Mouse (Mus musculus) hematopoietic stem cell, adult 5-6 weeks (primary cell): ENCODE results near the gene Ano3. TPM values are rescaled to one million over a fixed set of nuclear protein-coding genes. Genes with fewer than 3 reads are reported as not detected.

Experiments used
- ATAC-seq, 2 experiments: fragments of 125-278 bp in 1 of 2; replicated peaks in 1 of 2; 2 replicates each; pipeline ENCODE4 v1.8.0; 2016 to 2017; ENCODE audit warnings: inconsistent platforms in 2 of 2, mild to moderate bottlenecking in 2 of 2, moderate number of reproducible peaks in 2 of 2, low read depth in 1 of 2, moderate TSS enrichment in 1 of 2; ENCODE audit not compliant: low FRiP score in 2 of 2, poor library complexity in 2 of 2, severe bottlenecking in 2 of 2, insufficient read depth in 1 of 2, low TSS enrichment in 1 of 2
- total RNA-seq: library from RNA; stranded (forward); fragments of 172-1452, 232-1000 nt; gene quantifications from 2 replicates; pipeline ENCODE4 v1.2.3, GENCODE M21; 2017

Gene Ano3
- total RNA-seq, 1 experiment from 2014 or later, result not detected

DNA sequence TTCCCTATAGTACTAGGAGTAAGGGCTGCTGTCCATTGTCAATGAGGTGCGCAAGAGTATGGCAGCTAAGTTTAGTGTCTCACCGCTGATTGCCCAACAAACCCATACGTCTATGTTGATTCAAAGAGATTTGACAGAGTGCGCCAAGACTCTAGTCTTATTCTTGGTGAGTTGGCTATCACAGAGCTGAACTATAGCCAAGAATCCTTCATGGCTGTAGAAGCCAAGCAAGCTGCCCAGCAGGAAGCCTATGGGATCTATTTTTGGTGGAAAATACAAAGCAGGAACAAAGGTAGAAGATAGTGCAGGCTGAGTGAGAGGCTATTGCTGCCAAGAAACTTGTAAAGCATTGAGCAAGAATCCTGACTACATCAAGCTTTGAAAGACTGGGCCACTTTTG lies 87.3 kb downstream of the Ano3 start:
- no peak for ATAC-seq

GRCm38 (mm10) chr2:110839559-110840243 lies 111.0 kb downstream of the Ano3 start:
- ATAC-seq, result no peak

GRCm38 (mm10) chr2:110816189-110816588 lies 134.5 kb downstream of the Ano3 start:
- ATAC-seq, result no peak

- no peak for ATAC-seq
These were observed 135.8 kb downstream of the Ano3 start for GRCm38 (mm10) chr2:110814964-110815363.

- ATAC-seq, result no peak
These were observed 144.2 kb downstream of the Ano3 start for GRCm38 (mm10) chr2:110806302-110807093.

DNA sequence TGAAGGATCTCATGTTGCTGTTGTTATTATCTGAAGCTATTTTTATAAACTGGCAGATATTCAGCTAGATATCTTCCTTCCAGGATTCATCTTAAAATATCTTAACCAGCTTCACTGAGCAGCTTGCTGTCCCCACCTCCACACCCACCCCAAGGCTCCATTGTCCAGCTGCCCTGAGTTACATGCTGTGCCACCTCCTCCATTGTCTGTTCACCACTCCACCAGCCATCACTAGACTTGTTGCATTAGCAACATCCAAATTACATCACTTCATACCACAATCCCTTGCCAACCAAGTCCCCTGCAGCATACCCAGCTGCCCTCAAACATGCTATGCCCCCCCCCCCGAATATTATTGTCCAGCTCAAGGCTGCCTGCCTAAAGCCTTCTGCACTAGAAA lies 154.8 kb downstream of the Ano3 start:
- ATAC-seq, result no peak

- ATAC-seq, result no peak
These were observed 155.3 kb downstream of the Ano3 start for GRCm38 (mm10) chr2:110795433-110795832.

DNA sequence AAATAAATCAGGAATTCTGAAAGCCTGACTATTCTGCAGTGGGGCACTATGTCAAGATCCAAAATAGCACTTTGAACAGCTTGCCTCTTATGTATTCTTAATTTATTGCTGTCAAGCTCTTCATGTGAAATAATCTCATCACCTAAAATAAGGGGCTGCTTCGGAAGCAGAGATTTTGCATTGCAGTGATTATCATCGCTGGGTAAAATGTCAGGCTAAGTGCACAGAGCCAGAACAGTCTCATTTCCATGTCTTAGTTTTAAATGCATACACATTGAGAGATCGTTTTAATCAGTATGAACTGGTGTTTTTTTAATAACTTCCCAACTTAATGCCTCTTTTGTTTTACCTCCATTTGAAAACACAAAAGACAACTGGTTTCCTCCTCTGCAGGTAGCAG lies 163.3 kb downstream of the Ano3 start:
- ATAC-seq, result no peak

GRCm38 (mm10) chr2:110759434-110759833 lies 191.3 kb downstream of the Ano3 start:
- no peak for ATAC-seq

GRCm38 (mm10) chr2:110757556-110757955 lies 193.2 kb downstream of the Ano3 start:
- ATAC-seq, result no peak

DNA sequence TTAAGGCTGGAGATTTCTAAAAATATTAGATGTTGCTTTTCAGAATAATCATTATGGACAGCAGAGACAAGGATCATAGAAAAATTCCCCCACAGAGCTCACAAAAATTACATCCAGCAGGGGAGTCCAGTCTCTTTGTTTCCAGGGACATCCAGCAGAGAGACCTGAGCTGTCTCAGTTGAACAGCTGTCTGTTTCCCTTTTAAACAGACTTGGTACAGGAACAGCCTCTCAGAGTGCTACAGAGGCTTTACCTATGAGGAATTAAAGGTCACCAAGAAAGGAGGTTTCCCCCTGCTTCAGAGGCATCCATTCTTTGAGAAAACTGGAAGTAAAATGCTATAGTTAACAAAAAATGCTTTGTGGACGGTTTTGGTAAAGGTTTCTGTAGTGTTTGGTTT lies 210.2 kb downstream of the Ano3 start:
- ATAC-seq, result no peak

DNA sequence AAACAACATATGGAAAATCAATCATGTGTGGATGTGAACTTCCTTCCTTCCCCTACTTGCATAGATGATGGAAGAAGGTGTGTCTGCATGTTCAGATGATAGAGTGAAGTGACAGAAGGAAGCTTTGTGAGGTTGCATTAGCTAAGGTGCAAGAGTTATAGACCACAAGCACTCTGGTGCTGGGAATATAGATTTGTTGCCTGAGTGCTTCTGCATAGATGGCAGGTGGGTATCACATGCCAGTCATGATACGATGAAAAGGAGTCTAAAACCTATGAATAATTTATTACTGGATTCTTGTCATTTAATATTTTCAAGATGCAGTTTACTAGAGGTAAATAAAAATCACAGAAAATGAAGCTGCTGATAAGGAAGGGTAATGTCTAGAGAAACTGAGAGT lies 210.9 kb downstream of the Ano3 start:
- ATAC-seq, result no peak

- ATAC-seq, result no peak
These were observed 212.7 kb downstream of the Ano3 start for GRCm38 (mm10) chr2:110737981-110738380.

DNA sequence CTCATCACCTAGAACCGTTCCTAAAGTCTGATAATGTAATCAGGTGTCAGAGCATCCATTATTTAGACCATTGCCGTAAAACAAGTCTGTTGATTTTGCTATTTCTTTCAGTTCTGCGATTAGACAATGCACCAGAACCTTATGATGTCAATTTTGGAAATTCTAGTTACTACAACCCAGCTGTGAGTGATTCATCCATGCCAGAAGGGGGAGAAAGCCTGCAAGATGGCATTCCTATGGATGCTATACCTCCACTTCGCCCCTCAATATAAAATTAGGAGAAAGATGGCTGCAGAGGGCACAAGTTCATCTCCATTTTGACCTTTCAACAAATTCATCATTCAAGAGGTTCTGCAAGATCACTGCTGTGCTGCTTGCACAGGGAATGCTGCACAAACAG lies 213.5 kb downstream of the Ano3 start:
- ATAC-seq, result no peak

GRCm38 (mm10) chr2:110726106-110726505 lies 224.6 kb downstream of the Ano3 start:
- ATAC-seq, result no peak

DNA sequence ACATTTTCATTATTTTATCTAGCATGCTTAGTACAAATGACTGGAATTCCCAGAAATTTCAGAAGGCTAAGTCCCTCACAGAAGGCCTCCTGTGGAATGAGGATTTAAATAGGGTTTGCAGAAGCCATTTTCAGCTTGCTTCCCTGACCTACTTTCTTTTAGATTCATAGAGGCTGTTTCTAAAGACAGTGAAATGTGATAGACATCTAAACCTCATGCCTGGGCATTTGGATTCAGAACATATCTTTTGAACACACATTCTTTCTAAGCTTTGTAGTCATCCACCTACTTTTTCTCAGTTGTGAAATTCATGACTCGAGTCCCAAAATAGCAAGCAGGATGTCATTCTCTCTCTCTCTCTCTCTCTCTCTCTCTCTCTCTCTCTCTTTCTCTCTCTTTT lies 228.5 kb downstream of the Ano3 start:
- no peak for ATAC-seq

- no peak for ATAC-seq
These were observed 229.4 kb downstream of the Ano3 start, which contains the start of gene Muc15 for GRCm38 (mm10) chr2:110721290-110721753. TSS of gene Muc15 (plus strand) at chr2:110721340.

- ATAC-seq, result no peak
These were observed 231.7 kb downstream of the Ano3 start for GRCm38 (mm10) chr2:110719051-110719450.
